Mouse (Mus musculus): Measurements from ENCODE around the gene Khdc1a. TPM values are rescaled to one million over a fixed set of nuclear protein-coding genes. Genes with fewer than 3 reads are reported as not detected.

Gene Khdc1a
- polyA plus RNA-seq, 1 experiment from 2014 or later: not detected

Other genes with a start within 250 kb of the Khdc1a start
- gene Tmem14a, start 131.1 kb upstream of the Khdc1a start, polyA plus RNA-seq (2016; fragmentation: Nextera tagmentation; extraction: Ambion mirVana): 11.0 and 11.4 TPM in 2 replicates
- gene Gsta3, start 109.1 kb upstream of the Khdc1a start, polyA plus RNA-seq (2016; fragmentation: Nextera tagmentation; extraction: Ambion mirVana): 0.64 and 1.3 TPM in 2 replicates
- gene Khdc1c, start 18.7 kb downstream of the Khdc1a start, polyA plus RNA-seq (2016; fragmentation: Nextera tagmentation; extraction: Ambion mirVana): not detected in 2 replicates
- 0.13 and 0.14 TPM in 2 replicates for gene Khdc1b, start 33.9 kb downstream of the Khdc1a start, polyA plus RNA-seq (2016; fragmentation: Nextera tagmentation; extraction: Ambion mirVana)

All from embryonic facial prominence, embryonic 12.5 days (tissue).